Mouse (Mus musculus) liver, adult (tissue): ENCODE data around the gene Gm21028.
"Not testable (repeated sequence)": the region's sequence is repeated elsewhere in the genome, so short reads cannot be mapped to it uniquely, and the experiment has no call there.

Experiments used
- GATA4 ChIP-seq: IDR thresholded peaks from 2 replicates; pipeline ENCODE4 v1.6.1; 2014; ENCODE audit warnings: mild to moderate bottlenecking, low read length; ENCODE audit not compliant: insufficient replicate concordance

The Gm21028 gene

DNA sequence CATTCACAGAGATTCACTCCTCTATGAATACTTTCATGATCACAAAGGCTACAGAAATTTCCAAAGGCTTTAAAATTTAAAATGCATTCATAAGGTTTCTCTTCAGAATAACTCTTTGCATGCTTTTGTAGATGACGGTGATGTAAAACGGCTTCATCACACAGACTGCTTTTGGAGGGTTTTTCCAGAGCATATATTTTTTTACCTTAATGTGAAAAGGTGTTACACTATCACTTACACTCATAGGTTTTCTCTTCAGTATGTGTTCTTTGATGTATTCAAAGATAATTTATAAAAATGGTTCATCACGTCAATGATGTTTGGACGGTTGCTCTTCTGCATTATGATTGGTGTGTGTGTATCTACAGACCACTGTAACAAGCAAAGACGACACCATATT is at the start of gene Gm21028:
Gene Gm21028 (minus strand): TSS at position 101 of the 400 bp plus-strand sequence.
- no peak for TF ChIP-seq GATA4

- TF ChIP-seq GATA4, result not testable (repeated sequence)
Observed at GRCm38 (mm10) chr7:42592413-42592812, 14.0 kb upstream of the Gm21028 start, which contains the start of gene Zfp977. TSS of gene Zfp977 (minus strand) at chr7:42592547.

- no peak for TF ChIP-seq GATA4
Observed at GRCm38 (mm10) chr7:42551766-42552165, 26.6 kb downstream of the Gm21028 start.
